Mouse (Mus musculus): ENCODE results near the gene Hpse2.

- TF ChIP-seq CTCF (IDR thresholded peaks at IDR 0.05; ENCODE audit: borderline replicate concordance, control insufficient read depth, extremely low read depth, insufficient read depth, low read length, poor library complexity) (no peak), POLR2A (IDR thresholded peaks at IDR 0.05; ENCODE audit: control insufficient read depth, extremely low read depth, insufficient read depth, low read length, poor library complexity) (no peak)
Observed at GRCm38 (mm10) chr19:42977938-42978337, 410.2 kb downstream of the Hpse2 start.

All from thymus, adult 2 months (tissue).